Mouse (Mus musculus): ENCODE measurements around the gene Prss56.

DNA sequence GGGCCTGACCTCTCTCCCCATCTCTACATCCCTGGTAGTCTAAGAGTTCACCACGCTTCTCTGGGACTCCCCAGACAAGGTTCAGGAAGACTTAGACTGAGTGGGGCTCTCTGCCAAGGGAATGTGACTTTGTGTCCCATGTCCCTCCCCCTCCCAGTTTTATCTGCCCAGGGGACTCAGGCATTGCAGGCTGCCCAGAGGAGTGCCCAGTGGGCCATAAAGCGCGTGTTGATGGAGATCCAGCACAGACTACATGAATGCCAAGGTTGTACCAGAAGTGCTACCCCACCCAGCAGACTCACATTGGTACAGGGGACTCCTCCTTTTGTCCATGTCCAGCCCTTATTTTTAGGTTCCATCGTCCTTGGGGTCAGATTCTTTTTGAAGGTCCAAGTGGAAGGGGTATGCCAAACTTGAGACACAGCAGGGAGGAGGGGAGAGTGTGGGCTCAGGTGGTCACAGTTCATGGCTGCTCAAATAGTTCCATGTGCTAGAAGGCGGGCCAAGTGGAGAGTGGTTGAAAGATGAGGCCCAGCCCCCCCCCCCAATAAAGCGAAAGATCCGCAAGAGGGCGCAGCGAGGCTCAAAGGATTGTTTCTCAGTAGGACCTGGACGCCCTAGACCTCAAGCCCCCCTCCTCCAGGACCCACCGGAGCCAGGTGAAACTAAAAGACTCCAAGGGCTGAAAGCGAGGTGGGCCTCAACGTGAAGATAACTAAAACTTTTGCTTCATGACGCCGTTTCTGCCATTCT, 1.1 kb downstream of the Prss56 start:
- TF ChIP-seq CTCF (IDR thresholded peaks at IDR 0.05; ENCODE audit: insufficient read depth, low read depth, low read length) (no peak), POLR2A (IDR thresholded peaks at IDR 0.05; ENCODE audit: insufficient read depth, low read depth, low read length) (no peak)

Data from olfactory bulb, adult 2 months (tissue).